Mouse (Mus musculus) lung, adult 2 months (tissue): ENCODE results near the gene Ptger3. TPM values are rescaled to one million over a fixed set of nuclear protein-coding genes. Genes with fewer than 3 reads are reported as not detected.

Source experiments
- DNase-seq: peaks from one replicate; pipeline ENCODE4 v3.0.0; 2022
- H3K4me1 ChIP-seq: fragments of 200-500 bp; 2 replicates; pipeline ENCODE4 v1.6.1; 2011; ENCODE audit warnings: low read length; ENCODE audit not compliant: control insufficient read depth, insufficient read depth
- H3K4me3 ChIP-seq: fragments of 200-500 bp; replicated peaks from 2 replicates; pipeline ENCODE3; 2011; ENCODE audit warnings: low read depth, mild to moderate bottlenecking, control low read depth, low read length; ENCODE audit errors: extremely low read depth
- CTCF ChIP-seq: fragments of 200-500 bp; IDR thresholded peaks from 2 replicates; pipeline ENCODE4 v1.5.1; 2011; ENCODE audit warnings: mild to moderate bottlenecking, low read length, control low read depth; ENCODE audit not compliant: insufficient read depth
- POLR2A ChIP-seq: fragments of 200-500 bp; IDR thresholded peaks from 2 replicates; pipeline ENCODE4 v1.6.1; 2011; ENCODE audit warnings: low read depth, mild to moderate bottlenecking, control low read depth, low read length, borderline replicate concordance; ENCODE audit errors: extremely low read depth
- WGBS: fragments of 180-500 bp; shearing (Covaris S2); methylation state at CpG from one replicate; pipeline ENCODE4 v1.1.7; 2018; 5-methylcytosine and 5-hydroxymethylcytosine counted together
- polyA plus RNA-seq: library from polyadenylated mRNA; depleted of rRNA; stranded (reverse); fragments of >200 nt; gene quantifications from 2 replicates; pipeline ENCODE4 v1.2.3, GENCODE M21; 2012

Ptger3 gene
- polyA plus RNA-seq, 1 experiment, result 5.8 TPM

- no peak for DNase-seq
- WGBS, result 53% methylated on average over 5 of the region's 5 CpGs
- no peak for TF ChIP-seq CTCF
- no peak for TF ChIP-seq POLR2A
- Histone ChIP-seq H3K4me3 (no peak overlapping the region), H3K4me1 (no peaks in the 10 kb centered on the region)
Measured at GRCm38 (mm10) chr3:157582626-157583405, 16.1 kb downstream of the Ptger3 start.

- 63% methylated on average over 7 of the region's 7 CpGs for WGBS
- TF ChIP-seq CTCF (no peak), POLR2A (no peak)
- H3K4me3 ChIP-seq, result no peak overlapping the region
- DNase-seq, result no peak
- H3K4me1 ChIP-seq, result no peaks in the 10 kb centered on the region
Measured at GRCm38 (mm10) chr3:157597837-157598379, 31.2 kb downstream of the Ptger3 start.

GRCm38 (mm10) chr3:157604684-157605410 lies 38.2 kb downstream of the Ptger3 start:
- WGBS, result 67% methylated on average over 6 of the region's 6 CpGs
- Histone ChIP-seq H3K4me1 (no peaks in the 10 kb centered on the region), H3K4me3 (no peak overlapping the region)
- TF ChIP-seq CTCF (no peak), POLR2A (no peak)
- no peak for DNase-seq

GRCm38 (mm10) chr3:157605411-157605740 lies 38.7 kb downstream of the Ptger3 start:
- Histone ChIP-seq H3K4me1 (no peaks in the 10 kb centered on the region), H3K4me3 (no peak overlapping the region)
- no peak for DNase-seq
- TF ChIP-seq POLR2A (no peak), CTCF (no peak)

- H3K4me1 ChIP-seq, result no peaks in the 10 kb centered on the region
- no peak overlapping the region for H3K4me3 ChIP-seq
- no peak for TF ChIP-seq CTCF
- TF ChIP-seq POLR2A, result no peak
- DNase-seq, result no peak
- 13% methylated on average over 1 of the region's 1 CpGs for WGBS
Measured at GRCm38 (mm10) chr3:157613542-157613941, 46.9 kb downstream of the Ptger3 start.

- Histone ChIP-seq H3K4me3 (no peak overlapping the region), H3K4me1 (no peaks in the 10 kb centered on the region)
- no peak for TF ChIP-seq POLR2A
- no peak for TF ChIP-seq CTCF
- DNase-seq, result no peak
Measured at GRCm38 (mm10) chr3:157616949-157617348, 50.3 kb downstream of the Ptger3 start.

- no peak for DNase-seq
- 48% methylated on average over 3 of the region's 3 CpGs for WGBS
- H3K4me1 ChIP-seq, result no peaks in the 10 kb centered on the region
- no peak overlapping the region for H3K4me3 ChIP-seq
- TF ChIP-seq CTCF (no peak), POLR2A (no peak)
Measured at GRCm38 (mm10) chr3:157627407-157627806, 60.7 kb downstream of the Ptger3 start.

- no peaks in the 10 kb centered on the region for H3K4me1 ChIP-seq
- 33% methylated on average over 5 of the region's 5 CpGs for WGBS
- DNase-seq, result no peak
- no peak overlapping the region for H3K4me3 ChIP-seq
- TF ChIP-seq CTCF (no peak), POLR2A (no peak)
Measured at GRCm38 (mm10) chr3:157630671-157631070, 64.0 kb downstream of the Ptger3 start.

GRCm38 (mm10) chr3:157631383-157631782 lies 64.7 kb downstream of the Ptger3 start:
- Histone ChIP-seq H3K4me1 (no peaks in the 10 kb centered on the region), H3K4me3 (no peak overlapping the region)
- TF ChIP-seq POLR2A (no peak), CTCF (no peak)
- 39% methylated on average over 2 of the region's 2 CpGs for WGBS
- DNase-seq, result no peak

GRCm38 (mm10) chr3:157634431-157634830 lies 67.7 kb downstream of the Ptger3 start:
- TF ChIP-seq CTCF (no peak), POLR2A (no peak)
- Histone ChIP-seq H3K4me3 (no peak overlapping the region), H3K4me1 (no peaks in the 10 kb centered on the region)
- no peak for DNase-seq
- WGBS, result 54% methylated on average over 3 of the region's 3 CpGs
